Mouse (Mus musculus): ENCODE measurements around the gene Rsph9. TPM values are rescaled to one million over a fixed set of nuclear protein-coding genes. Genes with fewer than 3 reads are reported as not detected.

Rsph9 gene
- polyA plus RNA-seq, 1 experiment from 2014 or later, result 37.1 TPM

DNA sequence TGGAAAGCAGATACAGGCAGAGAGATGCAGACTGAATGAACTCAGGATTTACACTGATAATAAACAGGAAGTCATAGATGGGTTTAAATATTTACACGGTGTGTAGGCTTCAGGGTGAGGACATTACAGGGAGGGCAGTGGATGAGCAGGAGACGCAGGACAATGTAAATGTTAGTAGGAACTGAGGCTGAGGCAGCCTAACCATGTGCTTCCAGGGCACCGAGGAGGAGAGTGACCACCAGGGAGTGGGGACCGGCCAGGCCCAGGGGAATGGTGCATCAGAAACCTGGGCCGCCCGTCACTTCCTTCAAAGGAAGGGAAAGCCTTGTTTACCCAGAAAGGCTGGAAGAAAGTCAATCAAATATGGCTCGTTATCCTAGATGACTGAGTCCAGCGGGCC, 45.5 kb downstream of the Rsph9 start:
- Histone ChIP-seq H3K4me3 (replicated peaks) (no peak overlapping the region), H3K27me3 (no peaks in the 10 kb centered on the region), H3K4me1 (peaks cover 11% of the 10 kb centered on the region), H3K27ac (replicated peaks) (no peak overlapping the region), H3K36me3 (no peaks in the 10 kb centered on the region), H3K9ac (no peak overlapping the region), H3K9me3 (replicated peaks) (no peaks in the 10 kb centered on the region), H3K4me2 (replicated peaks) (no peak overlapping the region)
- 60% methylated on average over 8 of the region's 8 CpGs for WGBS
- no peak for ATAC-seq (ENCODE audit: insufficient number of reproducible peaks, low FRiP score, low TSS enrichment, low read depth)

- 62% methylated on average over 14 of the region's 14 CpGs for WGBS
- H3K9me3 ChIP-seq (replicated peaks), result no peaks in the 10 kb centered on the region
- H3K27ac ChIP-seq (replicated peaks), result no peak overlapping the region
- no peaks in the 10 kb centered on the region for H3K36me3 ChIP-seq
- no peaks in the 10 kb centered on the region for H3K27me3 ChIP-seq
- no peak overlapping the region for H3K4me3 ChIP-seq (replicated peaks)
- H3K4me2 ChIP-seq (replicated peaks), result no peak overlapping the region
- peaks cover 11% of the 10 kb centered on the region for H3K4me1 ChIP-seq
- ATAC-seq (ENCODE audit: insufficient number of reproducible peaks, low FRiP score, low TSS enrichment, low read depth), result no peak
- H3K9ac ChIP-seq, result no peak overlapping the region
Observed at GRCm38 (mm10) chr17:46091899-46092298, 52.1 kb downstream of the Rsph9 start.

- ATAC-seq (ENCODE audit: insufficient number of reproducible peaks, low FRiP score, low TSS enrichment, low read depth), result no peak
- 52% methylated on average over 1 of the region's 1 CpGs for WGBS
Observed at GRCm38 (mm10) chr17:46091351-46091750, 52.7 kb downstream of the Rsph9 start.

DNA sequence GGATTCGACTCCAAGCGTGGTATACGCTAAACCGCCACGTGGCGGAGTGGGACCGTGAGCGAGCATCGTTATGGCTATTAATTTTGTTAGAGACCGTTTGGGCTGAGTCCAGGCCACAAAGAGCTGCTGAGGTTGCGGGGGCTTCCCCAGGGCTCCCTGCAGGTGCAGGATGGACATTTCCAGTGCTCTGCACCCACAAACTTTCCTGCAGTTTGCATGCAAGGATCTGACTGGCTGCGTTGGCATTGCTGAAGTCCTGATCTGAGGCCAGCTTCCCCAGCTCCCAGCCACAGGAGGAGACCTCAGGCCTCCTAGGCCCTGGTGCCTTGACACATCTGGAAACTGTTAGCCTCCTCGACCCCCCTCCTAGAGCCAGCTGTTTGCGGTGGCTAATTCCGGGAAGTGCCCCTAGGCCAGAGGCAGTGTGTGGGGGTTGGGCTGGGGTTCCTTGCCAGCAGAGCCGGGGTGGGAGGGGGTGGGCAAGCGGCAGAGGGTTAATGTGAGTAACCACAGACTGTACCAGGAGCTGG, 57.6 kb downstream of the Rsph9 start:
- H3K4me3 ChIP-seq (replicated peaks), result no peak overlapping the region
- 12% methylated on average over 17 of the region's 17 CpGs for WGBS
- no peak overlapping the region; the same call in 1 of the 2 replicates for H3K4me2 ChIP-seq (replicated peaks)
- no peaks in the 10 kb centered on the region for H3K36me3 ChIP-seq
- H3K27ac ChIP-seq (replicated peaks), result peak overlapping the region; percentile 52
- H3K9ac ChIP-seq, result no peak overlapping the region
- peak; percentile 40 for ATAC-seq (ENCODE audit: insufficient number of reproducible peaks, low FRiP score, low TSS enrichment, low read depth)
- no peaks in the 10 kb centered on the region for H3K9me3 ChIP-seq (replicated peaks)
- peaks cover 48% of the 10 kb centered on the region for H3K4me1 ChIP-seq
- H3K27me3 ChIP-seq, result no peaks in the 10 kb centered on the region

More at GRCm38 (mm10) chr17:46091351-46091750, 52.7 kb downstream of the Rsph9 start:
- no peaks in the 10 kb centered on the region for H3K9me3 ChIP-seq (replicated peaks)
- H3K27me3 ChIP-seq, result no peaks in the 10 kb centered on the region
- H3K4me3 ChIP-seq (replicated peaks), result no peak overlapping the region
- peaks cover 16% of the 10 kb centered on the region for H3K4me1 ChIP-seq
- H3K4me2 ChIP-seq (replicated peaks), result no peak overlapping the region
- no peak overlapping the region for H3K27ac ChIP-seq (replicated peaks)
- H3K36me3 ChIP-seq, result no peaks in the 10 kb centered on the region
- no peak overlapping the region for H3K9ac ChIP-seq

DNA sequence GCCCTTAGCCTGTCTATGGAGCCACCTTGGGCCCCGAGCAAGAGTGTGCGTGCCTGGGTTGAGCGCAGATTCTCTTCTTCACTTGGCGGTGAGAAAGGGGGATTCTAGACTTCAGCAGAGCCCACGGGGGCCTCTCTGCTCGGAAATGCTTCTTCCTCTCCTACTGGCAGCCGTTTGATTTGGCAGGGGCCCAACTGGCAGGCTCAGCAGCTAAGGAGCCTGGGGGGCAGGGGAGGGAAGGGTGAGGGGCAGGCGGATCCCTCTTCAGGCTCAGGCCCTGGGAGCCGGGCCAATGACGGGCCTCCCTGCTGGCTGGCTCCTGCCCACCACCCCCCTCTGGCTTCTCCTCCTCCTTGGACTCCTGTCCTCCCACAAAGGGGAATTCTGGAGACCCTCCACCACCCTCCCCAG, 59.9 kb downstream of the Rsph9 start:
- Histone ChIP-seq H3K9ac (no peak overlapping the region), H3K36me3 (no peaks in the 10 kb centered on the region), H3K4me3 (replicated peaks) (peak overlapping the region; percentile 10), H3K4me2 (replicated peaks) (peak overlapping the region; percentile 43), H3K9me3 (replicated peaks) (no peaks in the 10 kb centered on the region), H3K4me1 (peaks cover 52% of the 10 kb centered on the region), H3K27ac (replicated peaks) (peak overlapping the region; percentile 76), H3K27me3 (no peaks in the 10 kb centered on the region)
- ATAC-seq (ENCODE audit: insufficient number of reproducible peaks, low FRiP score, low TSS enrichment, low read depth), result peak; percentile 87
- WGBS, result under 1% methylated on average over 10 of the region's 10 CpGs

GRCm38 (mm10) chr17:46083381-46083780, 60.6 kb downstream of the Rsph9 start:
- no peaks in the 10 kb centered on the region for H3K9me3 ChIP-seq (replicated peaks)
- H3K4me1 ChIP-seq, result peaks cover 52% of the 10 kb centered on the region
- H3K4me2 ChIP-seq (replicated peaks), result peak overlapping the region; percentile 43; the same call in 1 of the 2 replicates
- WGBS, result 61% methylated on average over 3 of the region's 3 CpGs
- peak overlapping the region; percentile 76 for H3K27ac ChIP-seq (replicated peaks)
- no peaks in the 10 kb centered on the region for H3K27me3 ChIP-seq
- no peak overlapping the region for H3K4me3 ChIP-seq (replicated peaks)
- no peak overlapping the region for H3K9ac ChIP-seq
- H3K36me3 ChIP-seq, result no peaks in the 10 kb centered on the region
- no peak for ATAC-seq (ENCODE audit: insufficient number of reproducible peaks, low FRiP score, low TSS enrichment, low read depth)

GRCm38 (mm10) chr17:46081657-46082056, 62.4 kb downstream of the Rsph9 start:
- peaks cover 42% of the 10 kb centered on the region for H3K4me1 ChIP-seq
- H3K4me2 ChIP-seq (replicated peaks), result no peak overlapping the region
- WGBS, result 43% methylated on average over 7 of the region's 7 CpGs
- H3K27me3 ChIP-seq, result no peaks in the 10 kb centered on the region
- no peak overlapping the region for H3K27ac ChIP-seq (replicated peaks)
- no peak overlapping the region for H3K4me3 ChIP-seq (replicated peaks)
- no peaks in the 10 kb centered on the region for H3K9me3 ChIP-seq (replicated peaks)
- H3K36me3 ChIP-seq, result no peaks in the 10 kb centered on the region
- H3K9ac ChIP-seq, result no peak overlapping the region
- no peak for ATAC-seq (ENCODE audit: insufficient number of reproducible peaks, low FRiP score, low TSS enrichment, low read depth)

DNA sequence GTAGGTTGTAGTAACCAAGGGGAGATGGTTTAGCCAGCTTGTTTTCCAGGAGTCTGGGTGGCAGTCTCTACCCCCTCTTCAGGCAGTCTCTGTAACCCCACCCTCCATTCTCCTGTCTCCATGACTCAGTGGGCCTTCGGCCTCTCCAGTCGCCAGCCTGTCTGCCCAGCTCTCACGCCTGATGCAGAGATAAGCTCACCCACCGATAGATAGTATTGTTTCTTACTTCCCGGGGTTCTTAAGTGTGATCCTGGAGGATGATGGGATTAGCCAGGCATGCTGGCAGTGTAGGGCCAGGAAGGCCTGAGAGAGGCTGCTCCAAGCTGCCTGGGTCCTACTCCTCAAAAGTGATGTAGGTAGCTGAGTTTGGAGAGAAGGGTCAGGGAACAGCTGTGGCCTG, 63.0 kb downstream of the Rsph9 start:
- Histone ChIP-seq H3K36me3 (no peaks in the 10 kb centered on the region), H3K4me1 (peaks cover 36% of the 10 kb centered on the region), H3K4me3 (replicated peaks) (no peak overlapping the region), H3K27ac (replicated peaks) (no peak overlapping the region), H3K4me2 (replicated peaks) (no peak overlapping the region), H3K9me3 (replicated peaks) (no peaks in the 10 kb centered on the region), H3K9ac (no peak overlapping the region), H3K27me3 (no peaks in the 10 kb centered on the region)
- 60% methylated on average over 5 of the region's 5 CpGs for WGBS
- no peak for ATAC-seq (ENCODE audit: insufficient number of reproducible peaks, low FRiP score, low TSS enrichment, low read depth)

GRCm38 (mm10) chr17:46080388-46080787, 63.6 kb downstream of the Rsph9 start:
- Histone ChIP-seq H3K27me3 (no peaks in the 10 kb centered on the region), H3K27ac (replicated peaks) (no peak overlapping the region), H3K4me2 (replicated peaks) (no peak overlapping the region), H3K9me3 (replicated peaks) (no peaks in the 10 kb centered on the region), H3K4me3 (replicated peaks) (no peak overlapping the region), H3K4me1 (peaks cover 30% of the 10 kb centered on the region), H3K9ac (no peak overlapping the region), H3K36me3 (no peaks in the 10 kb centered on the region)
- WGBS, result 60% methylated on average over 7 of the region's 7 CpGs
- ATAC-seq (ENCODE audit: insufficient number of reproducible peaks, low FRiP score, low TSS enrichment, low read depth), result no peak

DNA sequence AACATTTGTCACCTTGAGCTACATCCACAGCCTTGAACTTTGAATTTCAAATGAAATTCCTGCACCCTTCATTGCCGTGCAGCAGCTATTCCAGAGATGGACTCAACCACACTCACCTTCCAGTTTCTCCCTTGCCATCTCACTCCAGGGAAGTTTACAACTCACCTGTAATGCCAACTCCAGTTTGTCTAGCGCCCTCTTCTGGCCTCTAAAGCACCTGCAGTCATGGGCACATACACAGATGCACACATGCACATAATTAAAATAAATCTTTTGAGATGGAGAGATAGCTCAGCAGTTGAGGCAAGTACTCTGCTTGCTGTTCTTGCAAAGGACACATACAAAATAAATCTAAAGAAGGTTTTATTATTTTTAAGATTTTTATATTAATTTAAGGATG, 65.0 kb downstream of the Rsph9 start:
- Histone ChIP-seq H3K4me2 (replicated peaks) (no peak overlapping the region), H3K27ac (replicated peaks) (no peak overlapping the region), H3K27me3 (no peaks in the 10 kb centered on the region), H3K9me3 (replicated peaks) (no peaks in the 10 kb centered on the region), H3K9ac (no peak overlapping the region), H3K4me3 (replicated peaks) (no peak overlapping the region), H3K36me3 (no peaks in the 10 kb centered on the region), H3K4me1 (peaks cover 29% of the 10 kb centered on the region)
- 78% methylated on average over 2 of the region's 2 CpGs for WGBS
- ATAC-seq (ENCODE audit: insufficient number of reproducible peaks, low FRiP score, low TSS enrichment, low read depth), result no peak

- Histone ChIP-seq H3K36me3 (no peaks in the 10 kb centered on the region), H3K9me3 (replicated peaks) (no peaks in the 10 kb centered on the region), H3K4me1 (peaks cover 31% of the 10 kb centered on the region), H3K27me3 (no peaks in the 10 kb centered on the region), H3K4me3 (replicated peaks) (no peak overlapping the region), H3K4me2 (replicated peaks) (no peak overlapping the region), H3K27ac (replicated peaks) (no peak overlapping the region), H3K9ac (no peak overlapping the region)
- ATAC-seq (ENCODE audit: insufficient number of reproducible peaks, low FRiP score, low TSS enrichment, low read depth), result no peak
- WGBS, result 89% methylated on average over 12 of the region's 12 CpGs
Observed at GRCm38 (mm10) chr17:46077921-46078534, 66.0 kb downstream of the Rsph9 start.

DNA sequence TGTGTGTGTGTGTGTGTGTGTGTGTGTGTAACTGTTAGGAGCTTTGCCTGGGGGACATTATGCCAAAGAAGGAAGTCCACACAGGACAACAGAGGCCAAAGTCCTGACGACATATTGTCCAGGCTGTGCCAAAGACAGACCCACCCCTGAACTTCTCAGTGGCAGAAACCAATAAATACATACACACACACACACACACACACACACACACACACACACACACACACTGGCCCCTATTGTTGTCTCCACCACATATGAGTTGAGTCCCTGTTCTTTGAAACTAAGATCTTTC, 67.8 kb downstream of the Rsph9 start:
- Histone ChIP-seq H3K27me3 (no peaks in the 10 kb centered on the region), H3K36me3 (no peaks in the 10 kb centered on the region), H3K9ac (no peak overlapping the region), H3K9me3 (replicated peaks) (no peaks in the 10 kb centered on the region), H3K27ac (replicated peaks) (no peak overlapping the region), H3K4me3 (replicated peaks) (no peak overlapping the region), H3K4me2 (replicated peaks) (no peak overlapping the region), H3K4me1 (peaks cover 37% of the 10 kb centered on the region)
- no peak for ATAC-seq (ENCODE audit: insufficient number of reproducible peaks, low FRiP score, low TSS enrichment, low read depth)
- 58% methylated on average over 1 of the region's 1 CpGs for WGBS

Data from embryonic facial prominence, embryonic 15.5 days (tissue).